Mouse (Mus musculus): ENCODE measurements at regions not wholly inside any gene's neighbourhood (a gene's known extent, or its start where the extent isn't known, plus 50 kb on each side); places are given as distances from the start of the nearest gene placed in this dataset.

DNA sequence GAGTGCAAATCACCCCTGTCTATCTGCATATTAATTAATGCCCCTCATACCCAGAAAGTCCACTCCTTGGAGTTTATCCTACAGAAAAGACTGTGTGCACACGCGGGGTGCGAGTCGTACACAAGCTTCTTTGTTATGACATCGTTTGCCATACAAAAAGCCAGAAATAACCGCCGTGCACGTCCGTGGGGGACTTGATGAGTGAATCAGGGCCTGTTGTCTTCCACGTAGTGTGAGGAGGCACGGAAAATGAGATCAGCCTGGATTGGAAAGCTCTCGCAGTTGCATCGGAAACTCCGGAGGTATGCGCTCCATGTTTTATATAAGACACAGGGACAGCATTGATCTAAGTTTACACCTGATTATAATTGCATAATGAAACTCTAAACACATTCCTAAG is 120.3 kb downstream of the Etnk1 start:
- ATAC-seq: no peak

DNA sequence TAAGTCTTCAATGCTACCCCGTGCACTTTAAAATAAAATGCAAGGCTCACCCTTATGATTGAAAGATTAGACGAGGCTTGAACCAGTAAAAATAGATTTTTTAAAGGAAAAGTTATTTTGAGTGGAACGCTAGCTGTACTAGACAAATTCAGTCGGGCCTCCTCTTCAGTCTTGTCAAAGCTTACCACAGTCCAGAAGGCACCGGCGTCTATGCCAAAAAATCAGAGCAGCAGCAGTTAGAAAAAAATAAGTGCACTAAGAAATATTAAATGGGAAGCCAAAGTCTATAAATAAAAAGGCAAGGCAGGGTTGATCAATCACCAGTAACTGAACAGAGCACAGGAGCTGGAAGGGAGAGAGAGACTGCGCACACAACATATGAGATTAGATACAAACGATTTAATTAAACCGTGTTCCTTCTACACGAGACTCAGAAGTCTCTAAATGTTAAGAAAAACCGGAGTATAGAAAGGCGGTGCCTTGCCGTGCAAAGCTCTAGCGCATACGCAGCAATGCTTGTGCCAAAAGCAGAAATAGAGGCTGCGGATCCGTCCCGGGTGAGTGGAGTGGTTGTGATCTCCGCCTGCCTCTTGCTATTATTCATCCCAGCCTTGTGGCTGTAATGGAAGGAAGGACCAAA is 121.6 kb downstream of the Etnk1 start:
- ATAC-seq: no peak

DNA sequence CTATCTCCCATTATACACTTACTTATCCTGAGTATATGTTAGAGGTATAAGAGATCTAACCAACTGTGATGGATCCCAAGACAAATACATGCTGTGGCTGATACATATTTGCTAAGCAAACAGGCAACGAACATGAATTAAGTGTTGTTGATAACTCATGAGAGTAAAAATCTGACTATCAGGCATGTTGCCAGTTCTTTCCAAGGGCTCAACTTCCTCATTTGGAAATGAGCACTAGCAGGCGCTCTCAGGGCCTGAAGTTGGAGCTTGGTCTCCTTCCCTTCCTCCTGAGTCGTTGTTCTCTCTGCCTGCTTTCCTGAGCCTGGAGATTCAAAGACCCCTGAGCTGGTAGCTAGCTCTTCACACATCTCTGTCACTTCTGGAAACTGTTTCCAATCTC is 126.6 kb downstream of the Etnk1 start:
- no peak for ATAC-seq

DNA sequence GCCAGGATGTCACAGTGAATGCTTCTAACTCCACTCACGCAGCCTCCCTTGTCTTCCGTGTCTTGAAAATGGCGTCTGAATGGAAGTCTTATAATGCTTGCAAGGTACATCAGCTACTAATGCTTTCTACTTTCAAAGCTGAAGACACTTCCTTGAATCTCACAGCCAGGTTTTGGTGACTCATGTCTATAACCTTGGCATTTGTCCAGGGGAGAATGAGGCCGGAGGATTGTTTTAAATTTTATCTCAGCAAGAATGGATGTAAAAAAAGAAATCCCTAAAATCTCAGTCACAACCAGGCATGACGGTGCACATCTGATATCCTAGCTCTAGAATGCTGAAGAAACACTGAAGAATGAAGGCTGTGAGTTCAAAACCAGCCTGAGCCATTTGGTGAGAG is 131.4 kb downstream of the Etnk1 start:
- no peak for ATAC-seq

DNA sequence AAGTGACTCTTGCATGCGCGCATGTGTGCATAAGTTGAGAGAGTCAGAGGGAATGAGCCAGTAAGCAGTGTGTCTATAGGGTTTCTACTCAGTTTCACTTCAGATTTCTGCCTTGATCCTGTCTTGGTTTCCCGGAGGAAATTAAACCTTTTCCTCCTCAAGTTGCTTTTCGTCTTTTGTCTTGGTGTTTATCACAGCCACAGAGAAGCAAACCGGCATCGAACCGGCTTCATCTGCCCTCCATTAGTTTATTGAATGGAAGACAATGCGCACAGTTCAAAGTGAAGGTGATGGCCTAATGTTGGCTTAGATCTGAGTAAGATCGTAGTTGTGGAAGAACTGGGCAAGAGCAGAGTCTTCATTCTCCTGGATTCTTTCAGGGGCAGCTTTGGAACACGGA is 134.4 kb downstream of the Etnk1 start:
- ATAC-seq: no peak

DNA sequence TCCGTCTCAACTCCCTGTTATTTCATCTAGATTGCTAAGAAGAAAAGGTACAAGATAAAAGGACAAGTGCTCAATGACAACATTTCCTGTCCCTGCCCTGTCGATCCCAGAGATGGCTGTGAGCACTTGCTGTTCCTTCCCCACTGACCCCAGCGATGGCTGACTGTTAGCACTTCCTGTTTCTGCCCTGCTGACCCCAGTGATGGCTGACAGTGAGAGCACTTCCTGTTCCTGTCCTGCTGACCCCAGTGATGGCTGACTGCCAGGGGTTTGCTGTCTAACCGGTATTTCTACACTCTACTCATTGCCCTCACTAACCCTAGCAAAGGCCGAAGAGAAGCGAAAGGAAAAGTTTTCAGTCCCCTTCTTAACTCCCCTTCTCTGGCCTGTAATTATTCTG is 140.3 kb downstream of the Etnk1 start:
- no peak for ATAC-seq

DNA sequence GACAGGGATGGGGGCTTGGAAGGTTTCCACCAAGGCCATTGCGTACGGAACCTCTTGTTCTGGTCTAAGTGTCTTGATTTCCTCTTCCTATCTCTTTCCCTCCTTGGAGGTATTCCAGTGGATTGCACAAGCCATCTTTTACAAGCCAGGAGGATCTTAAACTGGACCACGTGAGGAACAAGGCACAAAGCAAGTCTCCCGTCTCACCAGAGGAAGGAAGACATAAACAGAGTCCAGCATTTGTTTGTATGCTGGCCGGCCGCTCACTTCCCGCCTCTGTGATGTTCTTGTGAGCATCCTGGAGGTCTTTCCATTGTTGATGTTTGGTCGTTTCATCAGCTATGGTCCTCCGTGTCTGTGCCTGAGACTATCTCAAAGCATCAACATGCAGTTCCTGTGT is 148.8 kb downstream of the Etnk1 start:
- ATAC-seq: no peak

DNA sequence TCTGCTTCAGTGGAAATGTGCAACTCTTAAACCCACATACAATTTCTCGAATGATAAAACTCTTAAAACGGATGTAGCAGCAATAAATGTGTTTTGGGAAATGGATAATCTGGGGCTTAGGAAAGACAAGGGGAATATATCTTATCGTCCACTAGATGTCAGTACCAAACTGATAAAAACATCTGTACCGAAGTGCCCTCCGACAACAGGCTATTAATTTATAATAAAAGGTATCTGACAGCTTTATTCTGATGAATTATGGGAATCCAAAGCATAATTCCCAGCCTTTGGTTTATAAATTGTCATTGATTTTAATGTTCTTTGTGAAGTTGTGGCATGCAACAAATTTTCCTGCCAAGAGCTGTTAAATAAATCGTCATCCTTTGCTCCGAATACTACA is 153.4 kb downstream of the Etnk1 start:
- ATAC-seq: no peak

DNA sequence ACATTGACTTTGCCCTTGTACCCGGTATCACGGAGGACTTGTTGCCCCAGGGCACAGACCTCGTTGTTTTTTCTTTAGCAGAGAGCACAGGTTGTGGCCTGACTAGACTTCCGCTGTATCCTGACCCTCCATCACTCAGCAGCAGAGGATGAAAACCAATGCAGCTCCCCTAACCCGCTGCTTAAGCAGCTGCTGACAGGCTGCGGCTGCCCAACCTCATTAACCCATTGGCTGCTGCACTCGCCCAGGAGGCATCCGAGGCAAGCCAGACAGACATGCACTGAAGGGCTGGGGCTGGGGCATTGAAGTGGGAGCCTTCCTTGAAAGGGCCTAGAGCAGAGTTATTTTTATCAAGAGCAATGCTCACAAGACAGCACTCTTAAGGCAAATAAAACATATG is 157.6 kb downstream of the Etnk1 start:
- ATAC-seq: no peak

DNA sequence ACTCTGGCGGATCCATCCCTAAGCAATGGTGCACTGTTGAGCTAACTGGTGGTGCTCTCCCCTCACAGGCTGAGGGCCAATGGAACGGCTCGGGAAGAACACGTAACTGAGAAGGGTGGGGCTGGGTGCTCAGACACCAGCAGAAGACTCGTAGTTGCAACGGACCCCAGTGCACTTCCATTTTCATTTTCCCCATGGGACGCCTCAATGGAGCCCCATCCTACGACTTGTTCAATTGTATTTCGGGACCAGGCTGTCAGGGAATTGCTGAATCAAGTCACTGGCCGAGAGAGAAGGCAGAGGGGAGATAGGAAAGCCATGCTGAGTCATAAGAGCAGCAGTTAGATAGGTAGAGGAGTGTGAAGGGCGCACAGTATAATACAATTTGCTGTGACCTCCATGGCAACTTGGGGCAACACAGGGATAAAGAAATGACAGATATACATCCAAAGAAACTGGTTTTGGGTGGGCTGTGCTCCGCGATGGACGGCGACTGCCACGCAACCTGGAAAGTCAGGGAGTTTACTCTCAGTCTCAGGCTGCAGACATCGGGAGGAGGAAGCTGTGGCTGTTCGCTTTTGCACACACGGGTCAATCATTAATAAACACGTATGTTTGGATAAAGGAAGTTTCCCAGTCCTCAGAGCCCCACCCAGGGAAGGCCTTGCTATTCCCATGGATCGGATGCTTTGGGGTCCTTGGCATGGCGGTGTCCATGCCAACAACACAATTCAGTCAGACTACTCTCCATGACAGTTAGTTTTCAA is 160.1 kb downstream of the Etnk1 start:
- ATAC-seq: peak; percentile 32

DNA sequence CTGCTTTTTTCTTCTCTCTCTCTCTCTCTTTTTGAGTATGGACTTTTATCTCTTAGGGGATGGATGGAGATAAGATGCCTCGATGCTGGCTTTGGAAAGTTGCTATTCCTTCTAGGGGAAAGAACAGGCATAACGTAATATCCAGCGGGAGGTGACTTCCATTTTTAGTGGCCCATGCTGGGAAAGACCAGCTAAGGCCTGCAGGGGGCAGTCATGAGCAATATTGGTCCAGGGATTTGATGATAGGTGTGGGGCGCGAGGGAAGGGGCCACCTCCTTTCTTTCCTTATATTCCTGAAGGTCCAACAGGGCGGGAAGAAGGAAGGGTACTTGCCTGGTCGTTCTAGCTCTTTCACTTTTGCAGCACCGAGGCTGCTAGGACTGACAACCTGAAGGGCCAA is 160.8 kb downstream of the Etnk1 start:
- ATAC-seq: no peak

DNA sequence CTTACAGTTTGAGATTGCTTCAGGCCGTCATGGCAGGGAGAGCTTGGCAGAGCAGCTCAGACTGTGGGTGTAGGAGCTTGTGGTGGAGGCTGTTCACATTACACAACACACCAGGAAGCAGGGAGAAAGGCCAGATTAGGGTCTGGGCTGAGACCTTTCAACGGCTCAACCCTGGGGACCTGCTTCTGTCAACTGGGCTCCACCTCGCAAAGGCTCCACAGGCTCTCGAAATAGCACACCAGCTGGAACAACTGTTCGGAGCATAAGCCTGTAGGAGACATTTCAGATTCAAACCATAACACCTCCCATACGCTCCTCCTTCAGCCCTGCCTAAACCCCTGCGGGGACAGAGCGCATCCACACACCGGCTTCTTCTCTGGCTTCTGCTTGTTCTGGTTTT is 161.2 kb downstream of the Etnk1 start:
- no peak for ATAC-seq

DNA sequence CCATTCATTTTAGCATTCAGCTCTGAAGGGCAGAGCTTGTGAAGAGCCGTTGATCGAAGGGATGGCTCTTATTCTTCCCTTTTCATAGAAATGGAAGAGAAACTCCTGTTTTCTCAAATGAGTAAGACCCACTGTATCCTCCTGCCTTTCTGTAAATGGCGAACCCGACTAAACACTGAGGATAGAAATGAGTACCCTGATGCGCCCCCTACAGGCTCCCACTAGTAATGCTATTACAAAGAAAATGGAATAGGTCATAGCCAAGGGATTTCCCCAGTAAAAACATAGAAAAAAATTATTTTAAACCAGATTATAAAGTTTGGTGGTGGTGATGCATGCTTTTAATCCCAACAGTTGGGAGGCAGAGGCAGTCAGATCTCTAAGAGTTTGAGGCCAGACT is 162.1 kb downstream of the Etnk1 start:
- ATAC-seq: no peak

DNA sequence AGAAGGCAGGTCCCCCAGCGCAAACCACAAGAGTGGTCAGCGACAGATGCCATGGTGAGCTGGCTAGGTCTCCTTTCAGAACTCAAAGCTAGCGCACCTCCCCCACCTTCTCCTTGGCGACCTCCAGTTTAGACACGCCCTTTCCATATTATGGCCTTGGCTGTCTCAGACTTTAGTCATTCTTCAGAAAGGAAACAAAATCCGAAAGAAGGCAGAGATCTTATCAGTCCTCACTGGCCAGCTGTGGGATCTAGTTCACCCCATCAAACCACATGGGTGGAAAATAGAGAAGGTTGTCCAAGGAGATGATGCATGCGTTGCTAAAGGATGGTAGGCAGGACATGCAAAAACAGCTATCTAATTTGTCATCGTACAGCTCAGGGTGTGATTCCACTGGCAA is 166.5 kb downstream of the Etnk1 start:
- ATAC-seq: no peak

DNA sequence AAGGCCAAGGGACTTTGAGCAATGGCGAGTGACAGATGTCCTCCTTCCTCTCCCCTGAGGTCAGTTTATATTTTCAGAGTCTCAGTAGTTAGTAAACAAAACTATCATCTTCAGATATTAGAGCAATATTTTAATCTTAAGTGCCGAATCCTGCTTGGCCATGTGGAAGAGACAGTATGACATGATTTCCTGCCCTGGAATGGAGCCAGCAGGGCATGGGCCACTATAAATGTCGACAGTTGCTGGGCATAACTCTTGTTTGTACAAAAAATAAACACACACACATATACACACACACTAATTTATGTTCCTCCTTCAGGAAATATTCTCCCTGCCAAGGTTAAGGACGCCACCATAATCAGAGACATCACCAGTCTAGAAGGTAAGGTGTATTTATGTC is 169.6 kb downstream of the Etnk1 start:
- ATAC-seq: no peak

DNA sequence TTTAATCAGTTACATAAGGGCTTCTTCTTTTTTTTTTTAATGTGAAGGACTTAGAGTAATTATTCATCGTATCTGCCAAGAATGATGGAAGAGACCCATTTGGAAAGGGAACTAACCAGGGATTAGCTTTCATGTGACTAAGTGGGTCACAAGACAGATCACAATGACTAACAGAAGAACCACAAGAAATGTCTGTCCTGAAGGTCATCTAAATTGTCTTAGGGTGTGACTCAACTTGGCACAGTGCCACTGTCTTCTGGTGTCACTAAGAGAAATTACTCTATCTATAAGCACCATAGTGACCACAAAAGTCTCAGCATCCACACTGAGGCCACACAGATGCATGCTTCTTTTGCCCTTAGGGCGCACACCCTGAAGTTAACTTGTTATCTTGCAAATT is 182.0 kb downstream of the Etnk1 start:
- ATAC-seq: no peak

DNA sequence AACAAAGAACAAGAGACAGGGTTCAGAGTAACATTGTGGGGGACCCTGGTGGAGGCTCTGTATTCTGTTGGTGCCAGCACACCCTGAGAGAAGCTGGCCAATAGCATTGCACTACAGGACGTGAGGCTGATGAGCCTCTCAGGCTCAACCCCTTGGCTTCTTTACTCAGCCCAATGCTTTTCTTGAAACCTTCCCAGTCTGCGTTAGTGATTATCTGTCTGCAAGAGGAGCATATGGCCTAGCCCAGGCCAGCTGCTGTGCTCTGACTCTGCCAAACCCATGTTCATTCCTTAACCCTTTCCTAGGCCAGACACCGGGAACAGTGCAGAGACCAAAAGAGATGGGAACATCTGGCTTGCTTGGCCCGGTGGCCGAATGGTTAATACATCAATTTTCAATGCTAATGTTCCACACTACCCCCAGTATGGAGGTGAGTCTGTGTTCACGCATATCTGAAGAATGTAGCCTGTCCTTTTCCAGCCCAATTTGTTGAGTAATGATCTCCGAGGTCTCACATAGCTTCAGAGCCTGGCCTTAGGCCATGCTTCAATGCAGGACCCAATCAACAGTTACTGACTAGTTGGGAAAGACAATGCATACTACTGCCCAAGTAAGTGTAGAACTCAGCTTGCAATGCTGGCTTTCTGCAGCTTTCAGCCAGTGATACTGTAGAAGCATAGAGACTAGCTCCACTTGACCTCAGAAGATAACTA is 192.5 kb downstream of the Etnk1 start:
- no peak for ATAC-seq

DNA sequence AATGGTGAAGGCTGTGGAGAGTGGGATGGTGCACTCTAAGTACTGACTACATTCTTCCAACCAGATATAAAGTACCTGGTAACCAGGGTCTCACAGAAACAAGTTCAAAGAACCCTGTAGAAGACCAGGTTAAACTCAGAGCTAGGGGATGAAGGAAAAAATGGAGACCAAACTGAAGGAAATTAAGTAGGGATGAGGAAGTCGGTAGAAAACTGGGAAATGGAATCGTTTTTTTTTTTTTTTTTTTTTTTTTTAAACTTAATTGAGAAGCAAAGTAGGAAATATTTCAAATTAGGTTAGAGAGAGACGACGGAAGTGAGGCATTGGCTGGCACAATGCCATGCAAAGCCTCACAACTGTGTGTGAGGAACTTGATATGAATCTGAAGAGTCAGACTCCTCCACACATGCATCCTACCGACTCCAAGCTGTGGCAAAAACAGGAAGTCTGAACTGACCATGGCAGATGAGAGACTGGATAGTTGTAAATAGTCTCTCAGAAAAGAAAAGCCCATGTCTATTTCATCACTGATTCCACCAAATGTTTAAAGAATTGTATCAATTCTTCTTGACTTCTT is 194.2 kb downstream of the Etnk1 start:
- no peak for ATAC-seq

DNA sequence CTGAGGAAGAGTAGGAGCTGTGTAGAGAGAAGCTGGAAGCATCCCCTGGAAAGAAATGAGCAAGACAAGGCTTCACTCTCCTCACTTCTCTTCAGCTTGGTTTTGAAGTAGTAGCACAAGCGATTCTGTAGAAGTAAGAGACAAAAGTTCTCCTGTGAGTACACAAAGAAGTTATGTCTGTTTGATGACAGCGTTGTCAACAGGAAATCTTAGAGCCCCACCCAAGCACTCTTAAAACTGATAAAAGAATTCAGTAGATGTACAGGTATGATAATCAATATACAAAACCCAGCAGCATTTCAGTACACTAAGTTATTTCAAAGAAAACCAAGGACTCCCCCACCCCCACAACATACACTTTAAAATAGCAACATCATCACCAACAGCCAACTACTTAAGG is 194.9 kb downstream of the Etnk1 start:
- ATAC-seq: no peak

DNA sequence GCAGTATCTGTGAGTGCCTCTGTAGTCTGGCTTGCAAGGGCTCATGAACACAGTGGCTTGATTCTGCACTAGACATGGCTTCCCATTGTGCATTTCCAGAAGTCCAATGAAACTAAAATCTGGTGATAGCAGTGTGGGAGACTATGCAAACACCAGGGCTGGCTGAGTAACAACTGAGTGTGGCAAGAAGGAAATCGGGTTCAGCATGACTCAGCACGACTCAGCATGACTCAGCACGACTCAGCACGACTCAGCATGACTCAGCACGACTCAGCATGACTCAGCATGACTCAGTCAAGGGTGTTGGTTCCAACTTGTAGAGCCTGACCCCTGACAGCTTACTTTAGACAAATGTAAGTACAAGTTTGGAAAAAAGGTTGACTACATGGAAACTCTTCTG is 198.8 kb downstream of the Etnk1 start:
- no peak for ATAC-seq

DNA sequence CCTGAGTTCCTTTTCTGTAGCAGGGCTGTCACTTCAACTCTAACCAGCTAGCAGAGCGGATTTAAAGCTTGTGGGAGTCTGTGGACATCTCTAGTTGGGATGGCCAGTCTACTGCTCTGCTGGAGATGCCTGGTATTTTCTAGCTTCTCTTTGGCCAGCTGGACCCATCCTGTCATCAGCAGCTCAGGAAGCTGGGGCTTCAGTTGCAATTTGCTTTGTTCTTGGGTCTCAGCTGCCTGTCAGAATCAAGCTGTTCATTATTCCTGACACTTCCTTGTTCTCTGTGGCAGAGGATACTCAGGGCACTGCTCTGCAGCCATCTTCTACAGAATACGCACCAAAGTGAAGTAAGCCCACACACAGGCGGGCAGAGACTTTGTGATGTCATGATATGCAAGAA is 200.8 kb downstream of the Etnk1 start:
- ATAC-seq: no peak

DNA sequence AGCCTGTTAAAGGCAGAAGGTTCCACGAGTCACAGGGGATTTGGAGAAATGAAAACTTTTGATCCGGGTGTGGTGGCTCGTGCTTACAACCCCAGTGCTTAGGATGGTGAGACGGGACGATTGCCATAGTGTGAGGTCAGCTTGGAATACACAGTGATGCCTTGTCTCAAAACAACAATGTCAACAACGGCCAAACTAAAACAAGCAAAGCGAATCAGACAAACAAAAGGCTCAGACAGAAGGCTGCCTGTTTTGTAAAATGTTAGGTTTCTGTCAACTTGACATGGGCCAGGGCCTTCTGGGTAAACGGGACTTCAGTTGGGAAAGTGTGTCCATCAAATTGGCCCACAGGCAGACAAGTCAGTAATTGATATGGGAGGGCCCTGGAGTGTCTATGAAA is 201.6 kb downstream of the Etnk1 start:
- ATAC-seq: no peak

DNA sequence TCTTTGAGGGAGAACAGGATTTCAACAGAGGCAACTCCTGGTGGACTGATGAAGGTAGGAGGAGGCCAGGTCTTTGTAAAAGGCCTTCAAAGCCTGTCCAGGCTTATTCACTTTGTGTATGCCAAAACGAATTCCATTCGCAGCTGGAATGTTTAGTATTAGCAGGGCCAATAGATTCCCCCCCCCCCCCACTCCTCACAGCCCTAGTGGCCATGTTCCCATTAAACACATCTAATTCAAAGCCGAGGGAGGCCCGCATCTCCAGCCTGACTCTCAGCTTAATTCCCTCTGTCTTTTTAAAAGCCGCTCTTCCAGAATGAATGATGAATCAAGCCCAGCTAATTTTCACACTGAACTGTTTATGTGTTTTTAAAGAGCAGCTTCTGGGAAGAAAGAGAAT is 205.5 kb downstream of the Etnk1 start:
- no peak for ATAC-seq

Data from inflammation-experienced regulatory T-cells, adult 6 months (primary cell).